Mouse (Mus musculus): ENCODE results near the gene 1110051M20Rik. TPM values are rescaled to one million over a fixed set of nuclear protein-coding genes. Genes with fewer than 3 reads are reported as not detected.

1110051M20Rik gene
- polyA plus RNA-seq, 1 experiment from 2014 or later = 66.9 TPM

- Histone ChIP-seq H3K27ac (no peak overlapping the region), H3K4me3 (no peak overlapping the region), H3K4me1 (no peaks in the 10 kb centered on the region), H3K36me3 (peaks cover 12% of the 10 kb centered on the region; the same call in 1 of the 2 replicates), H3K4me2 (no peak overlapping the region), H3K27me3 (no peaks in the 10 kb centered on the region), H3K9ac (no peak overlapping the region), H3K9me3 (no peaks in the 10 kb centered on the region)
- 92% methylated on average over 2 of the region's 2 CpGs for WGBS
- no peak for ATAC-seq (ENCODE audit: insufficient number of reproducible peaks, insufficient read depth, low FRiP score, low TSS enrichment, low read depth)
Measured at GRCm38 (mm10) chr2:91339591-91339990, 104.9 kb downstream of the 1110051M20Rik start.

- no peaks in the 10 kb centered on the region for H3K27me3 ChIP-seq
- ATAC-seq (ENCODE audit: insufficient number of reproducible peaks, insufficient read depth, low FRiP score, low TSS enrichment, low read depth) = no peak
- H3K9ac ChIP-seq = no peak overlapping the region
- H3K4me1 ChIP-seq = peaks cover 10% of the 10 kb centered on the region; the same call in 1 of the 2 replicates
- no peak overlapping the region for H3K4me3 ChIP-seq
- H3K4me2 ChIP-seq = no peak overlapping the region
- no peak overlapping the region for H3K27ac ChIP-seq
- no peaks in the 10 kb centered on the region for H3K9me3 ChIP-seq
- H3K36me3 ChIP-seq = no peaks in the 10 kb centered on the region
- 74% methylated on average over 4 of the region's 4 CpGs for WGBS
Measured at GRCm38 (mm10) chr2:91335128-91335527, 109.4 kb downstream of the 1110051M20Rik start.

- no peak overlapping the region for H3K4me2 ChIP-seq
- ATAC-seq (ENCODE audit: insufficient number of reproducible peaks, insufficient read depth, low FRiP score, low TSS enrichment, low read depth) = no peak
- H3K9me3 ChIP-seq = no peaks in the 10 kb centered on the region
- H3K27me3 ChIP-seq = no peaks in the 10 kb centered on the region
- 54% methylated on average over 7 of the region's 7 CpGs for WGBS
- peaks cover 20% of the 10 kb centered on the region for H3K4me1 ChIP-seq
- no peak overlapping the region for H3K27ac ChIP-seq
- no peak overlapping the region for H3K9ac ChIP-seq
- H3K36me3 ChIP-seq = no peaks in the 10 kb centered on the region
- H3K4me3 ChIP-seq = no peak overlapping the region
Measured at GRCm38 (mm10) chr2:91331051-91331843, 113.3 kb downstream of the 1110051M20Rik start.

- Histone ChIP-seq H3K9me3 (no peaks in the 10 kb centered on the region), H3K36me3 (no peaks in the 10 kb centered on the region), H3K4me1 (peaks cover 20% of the 10 kb centered on the region), H3K4me2 (no peak overlapping the region), H3K27ac (no peak overlapping the region), H3K27me3 (no peaks in the 10 kb centered on the region), H3K4me3 (no peak overlapping the region), H3K9ac (no peak overlapping the region)
- WGBS = 75% methylated on average over 8 of the region's 8 CpGs
- ATAC-seq (ENCODE audit: insufficient number of reproducible peaks, insufficient read depth, low FRiP score, low TSS enrichment, low read depth) = no peak
Measured at GRCm38 (mm10) chr2:91329996-91330738, 114.3 kb downstream of the 1110051M20Rik start.

- no peak overlapping the region for H3K4me3 ChIP-seq
- H3K27ac ChIP-seq = no peak overlapping the region
- H3K4me2 ChIP-seq = no peak overlapping the region
- no peaks in the 10 kb centered on the region for H3K36me3 ChIP-seq
- ATAC-seq (ENCODE audit: insufficient number of reproducible peaks, insufficient read depth, low FRiP score, low TSS enrichment, low read depth) = no peak
- 79% methylated on average over 3 of the region's 3 CpGs for WGBS
- peaks cover 20% of the 10 kb centered on the region for H3K4me1 ChIP-seq
- no peaks in the 10 kb centered on the region for H3K9me3 ChIP-seq
- no peaks in the 10 kb centered on the region for H3K27me3 ChIP-seq
- H3K9ac ChIP-seq = no peak overlapping the region
Measured at GRCm38 (mm10) chr2:91328729-91329125, 115.8 kb downstream of the 1110051M20Rik start.

- Histone ChIP-seq H3K4me2 (no peak overlapping the region), H3K9me3 (no peaks in the 10 kb centered on the region), H3K27me3 (no peaks in the 10 kb centered on the region), H3K9ac (no peak overlapping the region), H3K4me3 (no peak overlapping the region), H3K36me3 (no peaks in the 10 kb centered on the region), H3K27ac (no peak overlapping the region), H3K4me1 (peaks cover 20% of the 10 kb centered on the region)
- no peak for ATAC-seq (ENCODE audit: insufficient number of reproducible peaks, insufficient read depth, low FRiP score, low TSS enrichment, low read depth)
- 55% methylated on average over 12 of the region's 12 CpGs for WGBS
Measured at GRCm38 (mm10) chr2:91327968-91328728, 116.4 kb downstream of the 1110051M20Rik start.

- Histone ChIP-seq H3K36me3 (no peaks in the 10 kb centered on the region), H3K4me1 (peaks cover 25% of the 10 kb centered on the region), H3K9ac (no peak overlapping the region), H3K9me3 (no peaks in the 10 kb centered on the region), H3K4me2 (no peak overlapping the region), H3K4me3 (no peak overlapping the region), H3K27me3 (no peaks in the 10 kb centered on the region), H3K27ac (no peak overlapping the region)
- WGBS = 88% methylated on average over 13 of the region's 13 CpGs
- ATAC-seq (ENCODE audit: insufficient number of reproducible peaks, insufficient read depth, low FRiP score, low TSS enrichment, low read depth) = no peak
Measured at GRCm38 (mm10) chr2:91326746-91327350, 117.7 kb downstream of the 1110051M20Rik start.

GRCm38 (mm10) chr2:91324761-91325421 lies 119.6 kb downstream of the 1110051M20Rik start:
- no peak overlapping the region for H3K4me2 ChIP-seq
- no peaks in the 10 kb centered on the region for H3K27me3 ChIP-seq
- no peaks in the 10 kb centered on the region for H3K9me3 ChIP-seq
- no peak overlapping the region for H3K4me3 ChIP-seq
- WGBS = 65% methylated on average over 15 of the region's 15 CpGs
- no peak overlapping the region for H3K9ac ChIP-seq
- H3K36me3 ChIP-seq = no peaks in the 10 kb centered on the region
- peaks cover 16% of the 10 kb centered on the region for H3K4me1 ChIP-seq
- no peak for ATAC-seq (ENCODE audit: insufficient number of reproducible peaks, insufficient read depth, low FRiP score, low TSS enrichment, low read depth)
- H3K27ac ChIP-seq = no peak overlapping the region

GRCm38 (mm10) chr2:91324346-91324745 lies 120.2 kb downstream of the 1110051M20Rik start:
- ATAC-seq (ENCODE audit: insufficient number of reproducible peaks, insufficient read depth, low FRiP score, low TSS enrichment, low read depth) = no peak
- Histone ChIP-seq H3K27ac (no peak overlapping the region), H3K4me1 (peaks cover 16% of the 10 kb centered on the region), H3K4me3 (no peak overlapping the region), H3K9ac (no peak overlapping the region), H3K36me3 (no peaks in the 10 kb centered on the region), H3K9me3 (no peaks in the 10 kb centered on the region), H3K4me2 (no peak overlapping the region), H3K27me3 (no peaks in the 10 kb centered on the region)
- 79% methylated on average over 1 of the region's 1 CpGs for WGBS

- no peaks in the 10 kb centered on the region for H3K27me3 ChIP-seq
- no peak overlapping the region for H3K9ac ChIP-seq
- H3K27ac ChIP-seq = no peak overlapping the region
- no peak overlapping the region for H3K4me3 ChIP-seq
- ATAC-seq (ENCODE audit: insufficient number of reproducible peaks, insufficient read depth, low FRiP score, low TSS enrichment, low read depth) = no peak
- 57% methylated on average over 4 of the region's 4 CpGs for WGBS
- H3K4me1 ChIP-seq = peaks cover 5% of the 10 kb centered on the region; the same call in 1 of the 2 replicates
- no peak overlapping the region for H3K4me2 ChIP-seq
- H3K36me3 ChIP-seq = no peaks in the 10 kb centered on the region
- H3K9me3 ChIP-seq = no peaks in the 10 kb centered on the region
Measured at GRCm38 (mm10) chr2:91322490-91322889, 122.0 kb downstream of the 1110051M20Rik start.

GRCm38 (mm10) chr2:91321923-91322322 lies 122.6 kb downstream of the 1110051M20Rik start:
- Histone ChIP-seq H3K9me3 (no peaks in the 10 kb centered on the region), H3K4me1 (peaks cover 5% of the 10 kb centered on the region; the same call in 1 of the 2 replicates), H3K4me3 (no peak overlapping the region), H3K27me3 (no peaks in the 10 kb centered on the region), H3K9ac (no peak overlapping the region), H3K4me2 (no peak overlapping the region), H3K27ac (no peak overlapping the region), H3K36me3 (0 out of 2 replicates have a peak, but pooled peaks cover 1% of the 10 kb centered on the region)
- ATAC-seq (ENCODE audit: insufficient number of reproducible peaks, insufficient read depth, low FRiP score, low TSS enrichment, low read depth) = no peak
- 91% methylated on average over 2 of the region's 2 CpGs for WGBS
